Mouse (Mus musculus): ENCODE measurements around the gene Ap1m1. TPM values are rescaled to one million over a fixed set of nuclear protein-coding genes. Genes with fewer than 3 reads are reported as not detected.

Ap1m1 gene
- total RNA-seq, 2 experiments from 2014 or later, result 93.4 to 95.1 TPM

DNA sequence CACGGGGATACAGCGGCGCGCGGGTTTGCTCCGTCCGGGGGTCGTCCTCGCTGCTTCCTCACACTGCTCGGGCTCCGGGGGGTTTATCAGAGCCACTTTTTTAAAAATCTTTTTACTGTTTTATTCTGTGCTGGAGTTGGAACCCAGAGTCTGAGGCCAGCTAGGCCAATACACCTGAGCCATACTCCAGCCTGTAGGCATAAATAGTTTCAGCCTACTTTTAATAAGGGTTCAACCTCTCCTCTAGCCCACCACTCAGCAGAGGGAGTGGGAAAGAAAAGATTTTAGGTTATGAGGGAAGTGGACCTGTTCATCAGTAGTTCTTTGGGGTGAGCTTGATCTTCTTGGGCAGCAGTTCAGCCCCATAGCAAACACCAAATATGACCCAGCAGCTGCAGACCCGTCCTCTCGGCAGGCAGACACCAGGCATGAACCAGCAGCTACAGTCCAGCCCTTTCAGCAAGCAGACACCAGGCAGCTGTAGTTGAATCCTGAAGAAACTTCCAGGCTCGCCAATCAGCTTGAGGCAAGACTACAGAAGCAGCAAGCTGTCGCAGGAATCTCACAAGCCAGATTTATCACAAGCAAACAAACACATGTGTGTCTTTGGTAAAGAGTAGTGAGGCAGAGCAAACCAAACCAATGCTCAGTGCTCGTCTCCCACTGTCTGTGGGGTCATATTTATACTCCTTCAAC lies 65.5 kb downstream of the Ap1m1 start, which contains the start of gene Gm10282:
Gene Gm10282, minus strand, starts transcription at position 51 of the 696 bp plus-strand sequence.
- Histone ChIP-seq H3K4me3 (no peak within 1 kb of the TSS), H3K27ac (no peak within 1 kb of the TSS)
- no peak for TF ChIP-seq CTCF (conservative IDR thresholded peaks at IDR 0.05)
- no peak for DNase-seq (ENCODE audit: low spot score in 2 of 2)

DNA sequence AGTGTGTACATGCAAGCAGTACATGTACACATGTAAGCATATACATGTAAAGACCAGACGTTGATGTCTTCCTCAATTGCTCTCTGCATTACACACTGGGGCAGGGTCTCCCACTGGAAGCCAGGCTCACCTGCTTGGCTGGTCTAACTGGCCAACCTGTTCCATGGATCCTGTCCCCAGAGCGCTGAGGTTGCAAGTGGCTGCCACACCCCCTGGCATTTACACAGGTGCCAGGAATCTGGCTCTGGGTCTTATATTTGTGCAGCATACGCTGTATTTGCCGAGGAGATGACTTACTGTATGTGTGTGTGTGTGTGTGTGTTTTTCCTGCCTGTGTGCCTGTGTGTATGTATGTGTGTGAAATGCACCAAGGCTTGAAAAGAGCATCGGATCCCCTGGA lies 67.1 kb downstream of the Ap1m1 start:
- H3K27ac ChIP-seq, result no peak overlapping the region
- no peak for TF ChIP-seq CTCF (conservative IDR thresholded peaks at IDR 0.05)
- no peak for DNase-seq (ENCODE audit: low spot score in 2 of 2)
- no peak overlapping the region for H3K4me3 ChIP-seq

Other genes starting within 250 kb of the Ap1m1 start
- not detected for gene Cyp4f18, start 230.4 kb upstream of the Ap1m1 start, total RNA-seq (2021)
- gene Olfr372, start 198.8 kb upstream of the Ap1m1 start, total RNA-seq (2021), result not detected
- gene Olfr373, start 156.8 kb upstream of the Ap1m1 start, total RNA-seq (2021), result not detected
- gene Olfr374, start 133.0 kb upstream of the Ap1m1 start, total RNA-seq (2021), result not detected
- gene Tpm4, start 105.0 kb upstream of the Ap1m1 start, total RNA-seq (2021), result 10 to 100 TPM; 25.2 to 25.4 TPM
- 10 to 100 TPM; 35.4 to 36.1 TPM for gene Rab8a, start 78.8 kb upstream of the Ap1m1 start, total RNA-seq (2021)
- under 1 TPM; 0.20 to 0.25 TPM for gene Hsh2d, start 50.4 kb upstream of the Ap1m1 start, total RNA-seq (2021)
- gene Cib3, start 27.2 kb upstream of the Ap1m1 start, total RNA-seq (2021), result not detected
- not detected for gene Gm11034, start 26.4 kb upstream of the Ap1m1 start, total RNA-seq (2021)
- gene Fam32a, start 20.3 kb upstream of the Ap1m1 start, total RNA-seq (2021), result 10 to 100 TPM; 56.1 to 63.4 TPM
- 1 to 10 TPM; 6.7 to 7.9 TPM for gene Gm10282, start 65.2 kb downstream of the Ap1m1 start, total RNA-seq (2021)
- 10 to 100 TPM in 1 of 2 experiments, 1 to 10 TPM in 1; 9.1 to 17.4 TPM for gene Klf2, start 79.0 kb downstream of the Ap1m1 start, total RNA-seq (2021)
- 10 to 100 TPM; 69.7 to 75.1 TPM for gene Eps15l1, start 181.4 kb downstream of the Ap1m1 start, total RNA-seq (2021)
- under 1 TPM; 0.52 to 0.90 TPM for gene Calr3, start 203.9 kb downstream of the Ap1m1 start, total RNA-seq (2021)
- gene 1700030K09Rik, start 203.9 kb downstream of the Ap1m1 start, total RNA-seq (2021), result 10 to 100 TPM; 10.9 to 11.7 TPM
- 10 to 100 TPM; 83.1 TPM for gene Cherp, start 235.2 kb downstream of the Ap1m1 start, total RNA-seq (2021)